Mouse (Mus musculus) urinary bladder, postnatal 25 days (tissue): Measurements from ENCODE around the gene Csrnp3.

ENCODE experiments used
- DNase-seq: peaks from one replicate; pipeline ENCODE4 v3.0.0; 2022; ENCODE audit warnings: low spot score

Gene Csrnp3

DNA sequence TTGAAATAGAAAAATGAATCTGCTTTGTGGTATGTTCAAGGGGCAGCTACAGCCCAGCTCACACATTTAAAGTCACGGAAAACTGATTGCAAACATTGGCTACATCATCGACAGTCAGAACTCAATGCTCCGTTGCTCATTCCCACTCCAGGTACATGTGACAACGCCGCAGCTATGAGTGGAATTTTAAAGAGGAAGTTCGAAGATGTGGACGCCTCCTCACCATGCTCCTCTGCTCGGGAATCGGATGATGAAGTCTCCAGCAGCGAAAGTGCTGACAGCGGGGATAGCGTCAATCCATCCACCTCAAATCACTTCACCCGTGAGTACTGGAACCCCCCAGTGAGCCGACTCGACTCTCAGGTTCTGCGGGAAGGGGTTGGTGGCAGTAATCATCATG lies 103.2 kb downstream of the Csrnp3 start:
- DNase-seq: no peak

DNA sequence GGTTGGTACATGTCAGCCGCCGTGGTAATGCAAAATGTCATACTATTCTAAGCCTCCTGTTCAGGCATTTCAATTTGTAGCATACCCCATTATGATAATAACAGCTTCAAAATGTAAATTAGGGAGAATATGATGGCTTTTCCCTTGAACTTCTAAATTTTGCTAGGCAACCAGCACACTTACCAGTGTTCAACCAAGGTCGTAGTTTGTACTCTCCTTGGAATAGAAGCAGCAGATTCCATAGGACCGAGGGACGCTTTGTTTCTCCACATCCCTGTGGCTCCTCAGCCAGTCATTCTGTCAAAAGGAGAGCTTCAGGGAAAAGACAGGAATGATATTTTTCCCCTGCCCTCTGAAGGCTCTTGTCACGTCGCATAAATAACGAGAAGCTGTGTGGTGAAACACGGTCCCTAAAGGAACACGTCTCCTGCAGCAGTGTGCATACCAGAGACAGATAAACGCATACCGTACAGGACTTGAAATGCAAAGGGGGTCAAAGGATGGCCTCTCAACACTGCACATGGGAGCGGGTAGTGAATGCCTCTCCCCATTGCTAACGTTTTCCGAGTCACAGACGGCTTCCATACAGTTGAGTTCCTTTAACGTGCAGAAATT lies 108.3 kb downstream of the Csrnp3 start:
- no peak for DNase-seq

- no peak for DNase-seq
Measured at GRCm38 (mm10) chr2:65955804-65956203, 110.2 kb downstream of the Csrnp3 start.

GRCm38 (mm10) chr2:65956727-65957126 lies 111.2 kb downstream of the Csrnp3 start:
- DNase-seq: no peak

- no peak for DNase-seq
Measured at GRCm38 (mm10) chr2:65963420-65963819, 117.9 kb downstream of the Csrnp3 start.

- no peak for DNase-seq
Measured at GRCm38 (mm10) chr2:65968810-65969209, 123.2 kb downstream of the Csrnp3 start.

GRCm38 (mm10) chr2:65973907-65974306 lies 128.3 kb downstream of the Csrnp3 start:
- no peak for DNase-seq

- DNase-seq: no peak
Measured at GRCm38 (mm10) chr2:65975383-65975782, 129.8 kb downstream of the Csrnp3 start.

- no peak for DNase-seq
Measured at GRCm38 (mm10) chr2:65979338-65980053, 133.9 kb downstream of the Csrnp3 start.

DNA sequence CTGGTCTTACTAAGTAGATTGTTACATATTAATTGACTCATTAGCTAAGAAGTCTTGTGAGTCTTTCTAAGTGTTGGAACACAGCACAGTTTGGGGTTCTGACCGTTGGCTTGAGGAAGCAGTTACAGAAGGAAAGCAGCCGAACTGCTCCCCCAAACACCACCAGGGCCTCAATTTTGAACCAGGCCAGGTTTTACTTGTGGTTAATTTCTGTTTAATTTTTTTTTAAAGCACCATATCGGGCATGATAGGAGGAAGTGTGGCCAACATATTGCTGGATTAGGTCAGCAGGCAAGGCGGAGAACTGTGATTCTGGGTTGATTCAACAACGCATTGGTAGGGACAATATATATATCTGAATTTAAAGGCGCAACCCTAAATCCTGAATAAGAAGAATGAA lies 135.9 kb downstream of the Csrnp3 start:
- DNase-seq: no peak

DNA sequence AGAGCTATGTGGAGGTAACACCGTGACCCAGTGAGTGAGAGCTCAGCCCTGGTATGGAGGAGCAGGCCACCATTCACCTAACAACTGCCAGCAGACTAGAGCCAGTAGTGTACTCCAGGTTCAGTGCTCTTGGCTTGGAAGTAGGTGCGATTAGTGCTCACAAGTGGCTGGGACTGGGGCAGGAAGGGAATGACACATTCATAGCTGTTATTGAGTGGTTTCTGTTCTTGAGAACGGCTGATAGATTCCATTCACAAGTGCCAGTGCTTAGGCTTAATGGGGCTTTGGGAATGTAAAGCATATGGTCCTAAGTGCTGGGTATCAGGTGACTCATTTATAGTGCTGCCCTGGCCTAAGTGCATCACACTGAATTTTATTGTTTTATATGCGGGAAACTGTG lies 136.4 kb downstream of the Csrnp3 start:
- DNase-seq: no peak

- no peak for DNase-seq
Measured at GRCm38 (mm10) chr2:65985706-65986105, 140.1 kb downstream of the Csrnp3 start.

DNA sequence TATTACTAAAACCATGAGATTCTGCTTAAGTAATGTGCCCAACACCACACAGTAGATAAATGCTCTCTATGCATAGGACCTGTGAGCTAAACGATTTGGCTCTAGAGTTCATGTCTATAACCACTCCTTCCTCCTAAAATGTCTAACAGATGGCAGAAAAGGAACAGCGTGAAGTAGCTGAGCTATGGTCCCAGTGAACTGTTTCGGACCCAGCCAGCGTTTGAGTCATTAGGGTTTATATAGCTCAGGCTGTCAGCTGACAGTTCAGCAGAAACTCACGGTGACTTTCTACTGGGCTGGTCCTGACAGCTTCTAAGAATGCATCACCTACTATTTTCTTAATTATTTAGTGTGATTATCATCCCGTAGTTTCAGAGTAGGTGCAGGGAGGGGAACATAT lies 141.5 kb downstream of the Csrnp3 start:
- DNase-seq: no peak

- DNase-seq: no peak
Measured at GRCm38 (mm10) chr2:65987588-65987987, 142.0 kb downstream of the Csrnp3 start.

- DNase-seq: no peak
Measured at GRCm38 (mm10) chr2:65988788-65989187, 143.2 kb downstream of the Csrnp3 start.

DNA sequence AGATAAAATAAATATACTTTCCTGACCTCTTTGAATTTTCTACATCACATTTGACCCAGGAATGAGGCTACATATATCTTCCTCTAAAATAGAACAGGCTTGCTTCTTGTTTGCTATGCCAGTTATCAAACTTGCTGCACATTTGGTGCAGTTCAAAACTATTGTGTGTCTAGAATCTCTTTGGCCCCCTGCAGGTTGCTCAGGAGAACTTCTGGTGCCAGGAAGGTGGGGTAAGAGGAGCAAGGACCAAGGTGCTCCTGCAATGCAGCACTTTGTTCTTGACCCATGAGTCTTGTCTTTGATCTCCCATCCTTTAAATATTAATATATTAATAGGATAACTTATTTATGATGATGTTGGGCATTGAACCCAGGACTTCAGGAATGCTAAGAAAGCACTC lies 144.5 kb downstream of the Csrnp3 start:
- DNase-seq: no peak

DNA sequence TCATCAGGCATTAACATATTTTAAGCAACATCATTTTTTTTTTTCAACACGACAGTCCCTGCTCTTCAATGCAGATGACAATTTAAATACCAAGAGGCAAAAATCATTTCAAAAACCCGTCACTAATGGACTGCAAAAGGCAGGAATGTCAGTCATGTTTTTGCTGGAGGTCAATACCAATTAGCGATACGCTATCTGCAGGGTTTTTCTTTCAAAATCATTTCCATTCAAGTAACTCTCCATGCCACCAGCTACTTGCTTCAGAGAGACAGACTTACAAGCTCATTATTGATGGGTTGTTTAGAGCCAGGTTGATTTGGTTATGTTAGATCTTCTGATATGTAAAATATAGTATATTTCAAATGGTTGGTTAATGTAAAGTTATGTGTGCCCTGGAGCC lies 145.2 kb downstream of the Csrnp3 start:
- DNase-seq: no peak

- DNase-seq: no peak
Measured at GRCm38 (mm10) chr2:65993371-65993770, 147.8 kb downstream of the Csrnp3 start.

DNA sequence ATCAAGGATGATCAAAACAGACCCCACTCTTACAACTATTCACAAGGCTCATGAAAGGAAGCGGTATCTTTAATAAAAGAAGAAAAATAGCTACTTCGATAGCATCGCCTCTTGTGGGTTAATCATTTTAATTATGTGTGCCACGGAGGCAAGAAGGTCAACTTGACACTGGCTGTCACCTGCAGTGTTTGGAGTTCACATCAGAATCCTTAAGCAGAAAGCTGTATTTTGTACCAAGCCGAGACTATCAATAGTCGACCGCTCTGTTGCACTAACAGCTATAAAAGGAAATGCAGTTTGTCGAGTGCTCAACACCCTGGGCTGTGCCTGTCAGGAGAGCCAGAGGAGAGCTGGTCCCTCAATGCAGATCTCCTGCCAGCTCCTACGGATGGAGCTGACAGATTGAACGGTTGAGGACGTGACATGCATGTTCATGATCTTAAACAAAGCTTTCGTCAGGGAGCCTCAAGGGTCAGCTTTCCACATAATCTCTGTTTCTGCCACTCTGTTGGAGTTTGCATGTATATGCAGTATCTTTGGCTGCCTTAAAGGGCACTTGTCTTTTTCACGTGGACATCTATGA lies 149.4 kb downstream of the Csrnp3 start:
- DNase-seq: no peak

DNA sequence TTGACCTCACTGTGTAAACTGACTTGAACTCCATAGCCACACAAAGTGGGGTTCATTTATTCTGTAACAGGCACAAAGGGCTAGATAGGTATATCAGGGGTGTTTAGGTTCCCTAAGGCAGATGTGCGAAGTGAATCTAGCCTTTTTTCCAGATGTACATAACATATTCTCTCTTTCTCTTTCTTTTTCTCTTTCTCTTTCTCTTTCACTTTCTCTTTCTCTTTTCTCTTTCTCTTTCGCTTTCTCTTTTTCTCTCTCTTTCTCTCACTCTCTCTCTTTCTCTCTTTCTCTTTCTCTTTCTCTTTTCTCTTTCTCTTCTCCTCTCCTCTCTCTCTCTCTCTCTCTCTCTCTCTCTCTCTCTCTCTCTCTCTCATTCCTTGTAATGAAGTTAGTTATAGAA lies 153.2 kb downstream of the Csrnp3 start:
- no peak for DNase-seq

GRCm38 (mm10) chr2:66008995-66009654 lies 163.6 kb downstream of the Csrnp3 start:
- DNase-seq: no peak

DNA sequence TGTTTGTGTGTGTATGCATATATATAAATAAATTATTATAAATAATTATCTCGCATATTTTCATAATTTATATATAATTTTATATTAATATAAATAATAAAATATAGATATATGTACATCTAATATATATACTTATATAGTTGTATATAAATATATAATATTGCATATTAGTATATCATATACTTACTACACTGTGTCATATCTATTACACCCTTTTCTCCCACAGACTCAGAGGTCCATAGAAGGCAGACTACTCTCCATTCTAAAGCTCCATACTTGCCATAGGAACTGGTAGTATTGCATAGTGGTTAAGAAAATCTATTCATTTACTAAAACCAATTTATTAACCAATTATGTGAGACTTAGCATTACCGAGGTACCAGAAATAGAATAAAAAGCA lies 164.1 kb downstream of the Csrnp3 start:
- DNase-seq: no peak

- DNase-seq: no peak
Measured at GRCm38 (mm10) chr2:66018711-66019110, 173.1 kb downstream of the Csrnp3 start.
